Mouse (Mus musculus): Measurements from ENCODE around the gene Gja5. TPM values are rescaled to one million over a fixed set of nuclear protein-coding genes. Genes with fewer than 3 reads are reported as not detected.
"Not testable (repeated sequence)": the region's sequence is repeated elsewhere in the genome, so short reads cannot be mapped to it uniquely, and the experiment has no call there.

Gene Gja5
- polyA plus RNA-seq, 1 experiment from 2014 or later, result 5.8 TPM

DNA sequence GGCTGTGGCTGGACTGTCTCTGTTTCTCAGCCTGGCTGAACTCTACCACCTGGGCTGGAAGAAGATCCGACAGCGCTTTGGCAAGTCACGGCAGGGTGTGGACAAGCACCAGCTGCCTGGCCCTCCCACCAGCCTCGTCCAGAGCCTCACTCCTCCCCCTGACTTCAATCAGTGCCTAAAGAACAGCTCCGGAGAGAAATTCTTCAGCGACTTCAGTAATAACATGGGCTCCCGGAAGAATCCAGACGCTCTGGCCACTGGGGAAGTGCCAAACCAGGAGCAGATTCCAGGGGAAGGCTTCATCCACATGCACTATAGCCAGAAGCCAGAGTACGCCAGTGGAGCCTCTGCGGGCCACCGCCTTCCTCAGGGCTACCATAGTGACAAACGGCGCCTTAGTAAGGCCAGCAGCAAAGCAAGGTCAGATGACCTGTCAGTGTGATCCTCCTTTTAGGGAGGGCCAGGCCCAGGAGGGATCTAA is 146.8 kb downstream of the Gja5 start:
- no peak for ATAC-seq (ENCODE audit: low FRiP score)
- Histone ChIP-seq H3K4me1 (peaks cover 16% of the 10 kb centered on the region), H3K27me3 (no peaks in the 10 kb centered on the region), H3K27ac (0 out of 2 replicates have a peak overlapping the region, but pooled peaks have one; percentile 17), H3K4me2 (replicated peaks) (no peak overlapping the region), H3K9ac (no peak overlapping the region), H3K36me3 (no peaks in the 10 kb centered on the region), H3K4me3 (no peak overlapping the region), H3K9me3 (replicated peaks) (no peaks in the 10 kb centered on the region)
- 40% methylated on average over 13 of the region's 13 CpGs for WGBS

GRCm38 (mm10) chr3:97052069-97052799 is 147.7 kb downstream of the Gja5 start:
- ATAC-seq (ENCODE audit: low FRiP score), result 0 out of 2 replicates have a peak, but pooled peaks have one; percentile 50

DNA sequence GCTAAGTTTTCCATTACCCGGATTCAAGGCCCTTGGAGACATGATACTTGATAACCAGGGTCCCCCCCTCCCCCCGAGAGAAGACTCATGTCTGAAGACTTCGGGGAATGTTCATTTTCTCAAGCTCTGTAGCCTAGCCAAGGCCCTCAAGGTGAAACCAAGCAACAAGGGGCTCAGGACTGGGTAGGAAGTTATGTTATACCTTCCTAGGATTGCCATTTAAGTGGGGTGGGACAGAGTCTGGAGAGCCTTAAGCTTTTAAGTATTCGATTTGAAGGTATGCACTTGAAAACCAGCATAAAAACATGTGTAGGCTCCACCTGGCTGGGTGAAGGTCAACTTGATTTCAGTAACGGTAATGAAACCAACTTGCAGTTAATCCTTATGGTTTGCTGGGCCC is 154.2 kb downstream of the Gja5 start:
- 83% methylated on average over 5 of the region's 5 CpGs for WGBS
- Histone ChIP-seq H3K4me1 (no peaks in the 10 kb centered on the region), H3K9me3 (replicated peaks) (no peaks in the 10 kb centered on the region), H3K4me3 (no peak overlapping the region), H3K27ac (no peak overlapping the region), H3K9ac (no peak overlapping the region), H3K4me2 (replicated peaks) (no peak overlapping the region), H3K36me3 (no peaks in the 10 kb centered on the region), H3K27me3 (no peaks in the 10 kb centered on the region)
- no peak for ATAC-seq (ENCODE audit: low FRiP score)

More at GRCm38 (mm10) chr3:97052069-97052799, 147.7 kb downstream of the Gja5 start:
- WGBS, result 50% methylated on average over 8 of the region's 8 CpGs
- H3K9me3 ChIP-seq (replicated peaks), result no peaks in the 10 kb centered on the region
- peaks cover 16% of the 10 kb centered on the region for H3K4me1 ChIP-seq
- H3K9ac ChIP-seq, result no peak overlapping the region
- no peak overlapping the region for H3K4me2 ChIP-seq (replicated peaks)
- 0 out of 2 replicates have a peak overlapping the region, but pooled peaks have one; percentile 17 for H3K27ac ChIP-seq
- no peaks in the 10 kb centered on the region for H3K36me3 ChIP-seq
- H3K4me3 ChIP-seq, result no peak overlapping the region
- H3K27me3 ChIP-seq, result no peaks in the 10 kb centered on the region

DNA sequence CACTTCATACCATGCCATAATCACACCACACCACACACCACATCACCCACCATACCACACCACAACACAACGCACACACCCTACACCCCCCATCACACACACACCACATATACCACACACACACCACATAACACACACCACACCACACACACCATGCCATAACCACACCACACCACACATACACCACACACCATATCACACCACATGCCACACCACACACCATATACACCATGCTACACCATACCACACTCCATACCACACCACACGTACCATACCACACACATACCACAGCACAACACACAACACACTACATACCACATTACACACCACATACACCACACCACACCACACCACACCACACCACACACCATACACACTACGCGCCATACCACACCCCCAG is 155.6 kb downstream of the Gja5 start:
- Histone ChIP-seq H3K4me3 (no peak overlapping the region), H3K4me2 (replicated peaks) (no peak overlapping the region), H3K9ac (no peak overlapping the region), H3K36me3 (no peaks in the 10 kb centered on the region), H3K4me1 (no peaks in the 10 kb centered on the region), H3K9me3 (replicated peaks) (no peaks in the 10 kb centered on the region), H3K27ac (no peak overlapping the region), H3K27me3 (no peaks in the 10 kb centered on the region)
- ATAC-seq (ENCODE audit: low FRiP score), result no peak
- WGBS, result 97% methylated on average over 4 of the region's 4 CpGs

GRCm38 (mm10) chr3:97062814-97063213 is 158.3 kb downstream of the Gja5 start:
- Histone ChIP-seq H3K9me3 (replicated peaks) (no peaks in the 10 kb centered on the region), H3K36me3 (no peaks in the 10 kb centered on the region), H3K4me2 (replicated peaks) (no peak overlapping the region), H3K27ac (no peak overlapping the region), H3K27me3 (no peaks in the 10 kb centered on the region), H3K9ac (no peak overlapping the region), H3K4me3 (no peak overlapping the region), H3K4me1 (no peaks in the 10 kb centered on the region)
- ATAC-seq (ENCODE audit: low FRiP score), result no peak
- 67% methylated on average over 5 of the region's 5 CpGs for WGBS

DNA sequence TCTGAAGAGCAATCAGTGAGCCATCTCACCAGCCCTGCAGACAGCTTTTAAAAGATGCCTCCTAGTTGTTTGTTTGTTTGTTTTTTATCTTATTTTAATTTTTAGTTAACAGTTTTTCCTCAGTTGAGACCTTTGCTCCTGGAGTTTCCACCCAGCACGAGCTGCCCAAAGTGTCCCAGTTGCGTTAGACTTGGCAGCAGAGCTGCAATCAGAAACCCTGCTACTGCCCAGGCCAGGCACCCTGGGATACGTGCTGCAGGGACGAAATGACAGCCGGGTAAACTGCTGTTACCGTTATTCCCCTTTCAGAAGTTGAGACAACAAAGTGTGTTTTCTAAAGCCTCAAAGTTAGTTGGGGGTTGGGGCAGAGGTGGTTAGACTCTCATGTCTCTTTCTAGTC is 159.6 kb downstream of the Gja5 start:
- no peaks in the 10 kb centered on the region for H3K27me3 ChIP-seq
- WGBS, result 63% methylated on average over 6 of the region's 6 CpGs
- H3K4me3 ChIP-seq, result no peak overlapping the region
- ATAC-seq (ENCODE audit: low FRiP score), result no peak
- no peak overlapping the region for H3K9ac ChIP-seq
- H3K4me1 ChIP-seq, result no peaks in the 10 kb centered on the region
- H3K27ac ChIP-seq, result no peak overlapping the region
- no peaks in the 10 kb centered on the region for H3K36me3 ChIP-seq
- H3K9me3 ChIP-seq (replicated peaks), result no peaks in the 10 kb centered on the region
- no peak overlapping the region for H3K4me2 ChIP-seq (replicated peaks)

DNA sequence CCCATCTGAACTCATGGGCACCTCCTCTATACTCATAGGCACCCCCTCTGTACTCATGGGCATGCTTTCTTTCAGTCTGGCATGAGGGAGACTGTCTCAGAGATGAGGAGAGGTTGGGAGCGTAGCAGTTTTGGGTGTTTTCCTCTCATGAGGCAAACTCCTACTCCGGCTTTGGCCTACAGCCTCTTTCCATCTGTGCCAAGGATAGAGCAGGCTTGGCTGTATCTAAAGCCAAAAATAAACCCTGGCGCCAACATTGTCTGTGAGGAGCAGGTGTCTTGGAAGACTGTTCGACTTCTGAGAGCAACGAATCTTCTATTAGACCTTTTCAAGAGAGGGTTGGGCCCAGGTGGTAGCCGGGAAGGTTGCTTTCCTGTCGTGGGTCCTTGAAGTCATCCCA is 165.1 kb downstream of the Gja5 start:
- ATAC-seq (ENCODE audit: low FRiP score); H3K27ac ChIP-seq: not testable (repeated sequence)
- WGBS, result 91% methylated on average over 7 of the region's 7 CpGs

GRCm38 (mm10) chr3:97071916-97072315 is 167.4 kb downstream of the Gja5 start:
- not testable (repeated sequence) for H3K36me3 ChIP-seq; H3K4me2 ChIP-seq (replicated peaks); H3K4me1 ChIP-seq; H3K9me3 ChIP-seq (replicated peaks); ATAC-seq (ENCODE audit: low FRiP score); H3K4me3 ChIP-seq; H3K27me3 ChIP-seq; H3K9ac ChIP-seq; H3K27ac ChIP-seq
- WGBS, result 73% methylated on average over 9 of the region's 9 CpGs

More for the DNA sequence above, 165.1 kb downstream of the Gja5 start:
- H3K27me3 ChIP-seq; H3K9ac ChIP-seq; H3K9me3 ChIP-seq (replicated peaks); H3K36me3 ChIP-seq; H3K4me1 ChIP-seq; H3K4me3 ChIP-seq; H3K4me2 ChIP-seq (replicated peaks): not testable (repeated sequence)

DNA sequence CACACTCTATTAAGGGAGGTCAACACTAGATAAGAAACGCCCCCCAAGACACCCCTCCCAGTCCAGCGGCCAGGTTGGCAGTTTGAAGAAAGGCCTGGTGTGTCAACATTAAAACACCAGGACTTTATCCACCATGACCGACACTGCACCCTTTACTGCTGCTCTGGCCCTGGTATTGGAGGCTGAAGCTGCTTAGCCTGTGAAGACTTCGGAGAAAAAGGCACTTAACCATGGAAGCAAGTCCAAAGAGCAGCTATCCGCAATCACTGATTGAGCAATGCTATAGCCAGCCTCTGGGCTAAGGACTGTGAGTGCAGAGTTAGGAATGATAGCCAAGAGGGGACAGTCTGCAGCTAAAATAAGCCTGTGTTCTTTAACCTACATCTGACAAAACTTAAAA is 167.9 kb downstream of the Gja5 start:
- 75% methylated on average over 5 of the region's 5 CpGs for WGBS
- ATAC-seq (ENCODE audit: low FRiP score); H3K4me3 ChIP-seq; H3K9ac ChIP-seq; H3K27me3 ChIP-seq; H3K4me2 ChIP-seq (replicated peaks); H3K9me3 ChIP-seq (replicated peaks); H3K27ac ChIP-seq; H3K4me1 ChIP-seq; H3K36me3 ChIP-seq: not testable (repeated sequence)

GRCm38 (mm10) chr3:97075744-97076350 is 171.4 kb downstream of the Gja5 start:
- WGBS, result 21% methylated on average over 2 of the region's 11 CpGs
- H3K9ac ChIP-seq; ATAC-seq (ENCODE audit: low FRiP score): not testable (repeated sequence)

DNA sequence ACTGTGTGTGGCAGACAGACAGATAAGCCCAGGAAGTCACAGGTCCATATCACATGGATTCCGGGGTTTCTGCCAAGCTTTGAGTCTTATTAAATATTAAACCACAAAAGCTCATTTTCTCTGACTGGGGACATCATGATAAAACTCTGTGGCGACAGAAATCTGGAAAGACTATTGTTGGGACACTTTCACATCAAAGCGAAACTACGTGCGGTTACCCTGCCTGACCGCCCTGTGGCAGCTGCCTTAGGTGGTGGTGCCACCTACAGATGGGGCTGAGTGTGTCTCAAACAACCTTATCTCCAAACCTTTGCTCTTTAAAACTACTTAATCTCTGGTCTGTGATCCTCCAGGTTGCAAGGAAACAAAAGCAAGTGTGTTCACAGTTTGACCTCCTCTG is 171.9 kb downstream of the Gja5 start:
- Histone ChIP-seq H3K27ac (no peak overlapping the region), H3K4me1 (no peaks in the 10 kb centered on the region), H3K4me3 (no peak overlapping the region), H3K36me3 (no peaks in the 10 kb centered on the region), H3K27me3 (no peaks in the 10 kb centered on the region), H3K9me3 (replicated peaks) (no peaks in the 10 kb centered on the region), H3K4me2 (replicated peaks) (no peak overlapping the region), H3K9ac (no peak overlapping the region)
- no peak for ATAC-seq (ENCODE audit: low FRiP score)
- 55% methylated on average over 6 of the region's 6 CpGs for WGBS

More at GRCm38 (mm10) chr3:97075744-97076350, 171.4 kb downstream of the Gja5 start:
- H3K27me3 ChIP-seq; H3K36me3 ChIP-seq; H3K27ac ChIP-seq; H3K9me3 ChIP-seq (replicated peaks); H3K4me1 ChIP-seq; H3K4me2 ChIP-seq (replicated peaks); H3K4me3 ChIP-seq: not testable (repeated sequence)

GRCm38 (mm10) chr3:97078436-97078835 is 173.9 kb downstream of the Gja5 start:
- WGBS, result 54% methylated on average over 4 of the region's 4 CpGs
- H3K4me1 ChIP-seq, result 0 out of 2 replicates have a peak, but pooled peaks cover 2% of the 10 kb centered on the region

GRCm38 (mm10) chr3:97082156-97082555 is 177.7 kb downstream of the Gja5 start:
- 0 out of 2 replicates have a peak, but pooled peaks cover 2% of the 10 kb centered on the region for H3K4me1 ChIP-seq
- peaks cover 13% of the 10 kb centered on the region for H3K9me3 ChIP-seq (replicated peaks)
- no peak overlapping the region for H3K4me2 ChIP-seq (replicated peaks)
- ATAC-seq (ENCODE audit: low FRiP score), result no peak
- H3K27ac ChIP-seq, result no peak overlapping the region
- no peaks in the 10 kb centered on the region for H3K36me3 ChIP-seq
- H3K27me3 ChIP-seq, result no peaks in the 10 kb centered on the region
- H3K4me3 ChIP-seq, result no peak overlapping the region
- 85% methylated on average over 5 of the region's 5 CpGs for WGBS
- H3K9ac ChIP-seq, result no peak overlapping the region

More at GRCm38 (mm10) chr3:97078436-97078835, 173.9 kb downstream of the Gja5 start:
- H3K9me3 ChIP-seq (replicated peaks), result no peaks in the 10 kb centered on the region
- no peaks in the 10 kb centered on the region for H3K27me3 ChIP-seq
- no peak overlapping the region for H3K4me2 ChIP-seq (replicated peaks)
- no peak overlapping the region for H3K4me3 ChIP-seq
- no peaks in the 10 kb centered on the region for H3K36me3 ChIP-seq
- H3K27ac ChIP-seq, result no peak overlapping the region
- ATAC-seq (ENCODE audit: low FRiP score), result no peak
- H3K9ac ChIP-seq, result no peak overlapping the region
